Mouse (Mus musculus) c-Kit-positive CD71-negative TER-119-negative erythroid progenitor cells, embryonic 14.5 days (primary cell): ENCODE data around the gene Arhgef28.

ENCODE experiments used
- DNase-seq: peaks from one replicate; pipeline ENCODE4 v3.0.0-alpha.2; 2013; ENCODE audit warnings: low read depth

Gene Arhgef28

DNA sequence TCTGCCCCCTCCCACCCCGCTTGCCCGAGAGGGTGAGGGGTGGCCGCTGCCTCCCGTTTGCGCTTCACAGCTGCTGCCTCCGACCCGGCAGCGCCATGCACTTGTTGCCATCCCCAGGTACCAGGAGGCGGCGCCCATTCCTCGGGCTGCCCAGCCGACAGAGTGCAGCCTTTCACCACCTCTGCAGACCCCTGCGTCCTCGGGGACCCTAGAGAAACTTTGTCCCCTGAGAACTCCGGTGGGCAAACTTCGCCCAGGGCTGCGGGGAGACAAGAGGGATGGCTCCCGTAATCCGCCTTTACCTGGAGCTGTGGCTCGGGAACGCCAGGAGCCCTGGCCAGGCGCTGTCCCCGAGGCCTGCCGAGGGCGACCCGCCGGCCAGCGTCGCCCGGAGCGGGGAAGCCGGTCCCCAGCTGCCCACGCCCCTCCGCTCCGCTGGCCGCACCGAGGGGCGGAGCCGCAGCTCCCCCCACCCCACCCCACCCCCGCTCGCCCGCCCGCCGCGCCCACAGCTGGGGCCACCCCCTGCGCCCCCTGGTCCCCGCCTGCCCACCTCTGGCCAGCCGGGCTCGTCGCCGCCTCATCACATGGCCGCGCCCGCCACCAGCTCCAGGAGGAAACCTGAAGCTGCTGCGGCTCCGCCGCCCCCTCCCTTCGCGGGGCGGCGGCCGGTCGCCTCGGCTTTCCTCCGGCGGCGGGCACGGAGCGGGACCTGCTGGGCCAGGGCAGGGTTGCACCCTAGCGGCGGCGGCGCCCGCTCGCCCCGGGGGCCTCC is at the start of gene Arhgef28:
Gene Arhgef28 (minus strand): TSS at position 669 of the 775 bp plus-strand sequence.
- DNase-seq, result peak; percentile 34

DNA sequence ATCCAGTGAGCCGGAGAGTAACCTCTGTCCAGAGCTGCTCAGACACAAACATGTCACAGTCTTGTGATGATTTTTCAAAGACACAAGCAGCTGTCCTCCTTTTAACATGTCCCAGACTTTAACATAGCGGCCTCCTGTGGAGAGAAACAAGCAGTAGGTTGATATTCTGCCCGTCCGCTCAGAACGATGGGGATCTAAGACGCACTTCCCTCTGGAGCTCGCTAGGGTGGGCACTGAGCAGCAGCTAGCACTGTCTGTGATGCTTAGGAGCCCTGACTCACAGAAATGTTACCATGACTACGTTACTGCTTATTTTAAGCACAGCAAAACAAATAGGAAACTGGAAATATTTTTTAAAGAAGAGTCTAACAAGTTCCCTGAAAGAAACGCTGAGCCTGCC is 48.7 kb upstream of the Arhgef28 start:
- DNase-seq, result no peak

DNA sequence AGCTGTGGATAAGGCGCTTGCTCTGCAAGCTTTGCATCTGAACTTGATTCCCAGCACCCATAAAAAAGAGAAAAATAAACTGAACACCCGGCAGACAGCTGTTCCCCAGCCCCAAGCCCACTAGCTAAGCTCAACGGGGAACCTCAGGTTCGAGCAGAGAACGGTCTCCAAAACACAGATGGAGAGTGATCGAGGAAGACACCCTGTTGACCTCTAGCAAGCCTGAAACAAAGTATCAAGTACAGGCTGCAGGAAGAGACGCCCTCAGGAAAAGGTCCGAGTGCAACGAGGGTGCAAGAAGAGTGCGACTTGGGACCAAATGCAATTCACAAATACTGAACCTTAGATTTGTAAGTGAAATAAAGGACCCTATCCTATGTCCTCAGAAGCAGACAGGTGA is 43.4 kb upstream of the Arhgef28 start:
- DNase-seq, result no peak

DNA sequence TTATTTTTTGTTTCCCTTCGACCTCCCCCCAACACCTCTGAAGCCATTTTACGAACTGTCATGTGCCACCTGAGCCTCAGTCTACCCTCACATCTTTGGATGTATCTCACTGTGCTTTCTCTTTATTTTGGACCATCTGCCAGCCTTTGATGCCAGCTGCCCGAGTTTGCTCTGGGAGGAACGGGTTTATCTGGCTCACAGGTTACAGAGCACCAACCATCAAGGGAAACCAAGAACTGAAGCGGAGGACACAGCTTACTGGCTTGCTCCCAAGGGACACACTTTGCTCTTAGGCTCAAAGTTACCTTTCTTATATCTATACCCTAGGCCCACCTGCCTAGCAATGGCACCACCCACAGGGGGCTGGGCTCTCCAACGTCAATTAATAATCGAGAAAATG is 39.1 kb upstream of the Arhgef28 start:
- no peak for DNase-seq

DNA sequence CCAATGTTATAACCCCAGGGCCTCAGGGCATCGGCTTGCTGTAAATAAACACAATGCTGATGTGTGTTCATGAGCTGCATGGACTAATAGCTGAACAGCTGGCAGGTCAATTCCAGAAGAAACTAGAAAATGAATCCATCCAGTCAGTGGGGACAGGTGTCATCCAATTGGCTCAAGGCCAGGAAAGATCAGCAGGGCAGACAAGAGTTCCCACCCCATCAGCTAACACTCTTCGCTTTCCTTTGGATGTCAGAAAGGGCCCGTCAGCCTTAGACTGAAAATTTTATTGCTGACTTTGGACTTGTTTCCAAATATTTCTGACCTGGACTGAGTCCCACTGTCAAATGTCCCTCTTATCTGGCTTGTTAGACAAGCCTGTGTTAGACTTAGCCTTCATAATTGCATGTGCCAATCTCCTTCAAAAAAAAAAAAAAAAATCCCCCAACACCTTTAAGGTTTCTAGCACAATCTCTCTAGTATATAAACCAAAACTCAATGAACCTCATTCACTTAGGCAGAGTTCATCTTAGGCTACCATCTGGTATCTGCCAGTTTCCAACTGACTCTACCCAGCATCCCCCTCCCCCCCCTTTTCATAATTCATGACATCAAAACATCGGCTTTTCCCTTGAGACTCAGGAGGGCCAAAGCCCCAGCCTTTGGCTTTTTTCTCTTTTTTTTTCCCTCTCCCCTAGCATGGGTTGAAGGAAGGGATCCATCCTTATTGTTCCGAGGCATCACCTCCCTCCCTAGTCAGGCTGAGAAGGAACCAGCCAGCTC is 38.5 kb upstream of the Arhgef28 start:
- DNase-seq, result no peak

DNA sequence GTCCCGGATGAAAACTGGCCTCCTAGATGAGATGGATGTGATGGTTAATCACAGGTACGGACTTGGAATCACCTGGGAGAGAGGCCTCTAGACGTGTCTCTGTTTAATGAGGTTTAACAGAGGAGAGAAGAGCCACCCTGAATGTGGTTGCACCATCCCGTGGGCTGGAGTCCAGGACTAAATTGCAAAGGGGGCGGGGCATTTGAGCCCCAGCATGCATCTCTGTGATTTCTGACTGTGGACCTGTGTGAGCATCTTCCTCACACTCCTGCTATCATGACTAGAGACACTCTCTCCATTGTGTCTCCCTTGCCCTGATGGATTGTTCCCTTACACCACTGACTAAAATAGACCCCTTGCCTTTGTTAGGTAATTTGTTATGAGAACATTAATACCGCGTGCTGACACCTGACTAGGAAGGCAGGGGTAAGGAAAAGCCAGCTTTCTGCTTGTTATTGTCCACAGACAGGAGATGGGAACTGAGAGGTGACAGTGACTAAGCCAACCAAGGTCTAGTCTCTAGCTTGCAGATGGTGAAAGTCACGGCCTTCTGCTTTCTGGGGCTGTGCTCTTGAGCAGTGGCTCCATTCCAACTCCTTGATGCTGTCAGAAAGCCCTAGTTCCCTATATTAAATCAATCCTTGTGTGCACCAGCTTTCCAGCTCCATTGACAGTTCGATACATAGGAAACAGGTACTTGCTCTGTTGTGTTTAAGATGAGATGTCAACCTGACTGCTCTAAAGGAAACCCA is 35.5 kb upstream of the Arhgef28 start:
- DNase-seq, result no peak

DNA sequence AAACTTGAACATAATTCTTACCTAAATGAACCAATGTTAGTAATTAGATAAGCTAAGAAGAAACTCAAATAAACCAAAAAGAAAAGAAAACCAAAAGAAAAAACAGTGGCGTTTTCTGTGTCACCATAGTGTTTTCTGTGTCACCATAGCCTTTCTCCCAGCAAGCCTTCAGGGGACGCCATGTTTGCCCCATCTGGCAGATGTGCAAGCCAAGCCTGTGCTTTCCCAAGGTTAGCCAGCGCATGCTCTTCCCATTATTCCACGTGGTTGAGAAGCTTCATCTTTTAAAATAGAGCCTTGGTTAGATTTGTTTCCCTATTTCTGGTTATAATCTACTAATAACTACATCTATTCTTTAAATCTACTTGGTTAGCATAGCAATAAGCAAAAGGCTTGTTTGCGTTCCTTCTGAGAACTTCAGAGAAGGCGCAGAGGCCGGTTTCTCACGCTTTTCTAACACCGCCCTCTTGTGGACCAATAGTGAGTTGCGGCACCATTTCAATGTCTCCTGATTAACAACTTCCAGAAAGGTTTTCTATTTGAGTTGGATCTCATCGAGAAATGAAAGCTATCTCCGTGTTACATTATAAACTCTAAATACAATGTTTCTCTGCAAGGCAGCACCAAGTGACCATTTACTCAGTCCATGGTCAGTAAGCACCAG is 33.9 kb upstream of the Arhgef28 start:
- DNase-seq, result peak; percentile 79

DNA sequence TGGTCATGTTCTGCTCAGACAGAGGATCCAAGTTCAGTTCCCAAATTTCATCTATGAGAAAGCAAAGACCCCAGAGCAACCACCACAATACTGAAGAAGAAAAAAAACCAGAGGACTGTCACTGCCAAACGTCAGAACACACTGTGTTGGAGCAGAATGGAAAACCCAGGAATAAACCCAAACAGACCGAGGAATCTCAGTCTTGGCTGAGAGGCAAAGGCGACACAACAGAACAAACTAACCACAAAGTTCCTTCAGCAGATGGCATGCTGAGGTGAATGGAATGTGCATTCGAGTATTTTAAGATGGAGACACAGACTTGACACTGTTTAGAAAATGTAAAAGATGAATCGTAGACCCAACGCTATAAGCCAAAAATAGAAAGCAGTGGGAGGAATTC is 29.2 kb upstream of the Arhgef28 start:
- no peak for DNase-seq

DNA sequence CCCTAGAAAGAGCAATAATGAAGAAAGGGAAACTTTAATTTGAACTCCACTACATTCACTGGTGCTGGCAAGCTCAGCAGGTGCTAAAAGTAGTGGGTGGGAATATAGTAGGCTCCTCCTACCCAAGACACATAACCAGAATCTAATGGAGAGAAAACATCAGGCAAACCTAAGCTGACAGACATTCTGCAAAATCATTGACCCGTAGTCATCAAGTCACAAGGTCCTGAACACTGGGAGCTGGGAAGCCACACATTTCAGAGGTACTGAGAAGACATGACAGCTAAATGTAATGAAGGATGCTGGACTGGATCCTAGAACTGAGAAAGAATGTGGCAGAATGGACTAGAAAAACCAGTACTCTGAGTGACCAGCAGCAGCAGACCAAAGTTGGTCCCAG is 24.3 kb upstream of the Arhgef28 start:
- no peak for DNase-seq

DNA sequence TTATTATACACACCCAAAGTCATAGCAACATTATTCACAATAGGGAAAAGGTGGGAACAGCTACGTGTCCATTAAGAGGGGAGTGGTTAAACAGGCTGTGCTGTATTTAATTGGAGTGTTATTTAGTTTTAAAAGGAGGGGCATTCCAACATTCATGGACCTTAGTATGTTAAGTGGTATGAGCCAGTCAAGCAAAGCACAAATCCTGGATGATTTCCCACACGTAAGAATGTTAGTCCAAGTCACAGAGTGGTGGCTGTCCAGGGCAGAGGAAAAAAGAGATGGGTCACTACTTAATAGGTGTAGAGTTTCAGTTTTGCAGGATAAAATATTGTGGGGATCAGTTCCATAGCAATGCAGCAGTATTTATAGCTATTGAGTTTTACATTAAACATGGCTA is 20.0 kb upstream of the Arhgef28 start:
- no peak for DNase-seq

DNA sequence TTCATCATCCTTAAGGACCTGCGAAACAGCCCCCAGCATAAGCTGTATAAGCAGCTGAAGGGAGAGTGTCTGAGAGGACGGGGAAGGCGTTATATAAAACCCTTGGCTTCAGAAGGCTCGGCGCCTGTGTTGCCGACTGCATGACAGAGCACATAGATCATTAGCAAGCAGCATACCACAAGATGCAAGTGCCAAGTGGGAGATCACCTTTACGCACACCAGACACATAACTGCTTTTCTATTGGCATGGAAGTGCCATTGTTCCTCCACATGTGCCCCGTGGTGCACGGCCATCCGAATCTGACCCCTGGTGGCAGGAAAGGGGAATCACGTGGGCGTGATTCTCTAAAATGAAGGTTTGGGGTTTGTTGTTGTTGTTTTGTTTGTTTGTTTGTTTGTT is 16.6 kb upstream of the Arhgef28 start:
- no peak for DNase-seq

DNA sequence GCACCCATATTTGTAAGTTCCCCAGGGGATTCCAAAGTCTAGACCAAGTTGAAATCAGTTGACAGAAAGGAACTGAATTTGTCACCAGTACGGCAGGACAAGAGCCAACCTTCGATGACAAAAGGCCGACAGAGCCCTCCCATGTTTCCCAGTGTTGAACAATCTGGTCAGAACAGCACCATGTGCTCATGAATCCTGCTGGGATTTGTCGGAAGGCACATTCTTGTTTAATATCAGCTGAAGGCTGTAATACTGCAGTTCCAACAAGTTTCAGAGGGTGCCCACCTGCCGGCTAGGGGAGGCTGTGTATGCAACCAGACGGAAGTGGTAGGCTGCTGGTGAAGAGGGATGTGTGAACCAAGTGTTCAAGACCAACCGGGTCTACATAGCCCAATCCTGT is 3.9 kb upstream of the Arhgef28 start:
- no peak for DNase-seq

DNA sequence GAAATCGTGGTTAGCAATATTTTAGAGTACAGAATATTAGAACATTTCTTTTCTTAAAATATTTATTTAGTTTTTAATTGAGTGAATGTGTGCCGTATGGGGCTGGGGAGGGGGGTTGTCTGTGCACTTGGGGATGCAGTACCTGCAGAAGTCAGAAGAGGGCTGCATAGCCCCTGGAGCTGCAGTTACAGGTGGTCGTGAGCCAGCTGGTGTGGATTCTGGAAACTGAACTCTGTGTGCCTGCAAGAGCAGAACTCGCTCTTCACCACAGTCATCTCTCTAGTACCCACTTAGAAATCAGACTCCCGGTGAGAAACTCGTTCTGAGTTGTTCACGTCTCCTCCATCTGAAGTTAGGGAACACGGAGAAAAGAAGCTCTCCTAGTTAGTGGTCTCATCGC is 2.6 kb upstream of the Arhgef28 start:
- DNase-seq, result no peak

DNA sequence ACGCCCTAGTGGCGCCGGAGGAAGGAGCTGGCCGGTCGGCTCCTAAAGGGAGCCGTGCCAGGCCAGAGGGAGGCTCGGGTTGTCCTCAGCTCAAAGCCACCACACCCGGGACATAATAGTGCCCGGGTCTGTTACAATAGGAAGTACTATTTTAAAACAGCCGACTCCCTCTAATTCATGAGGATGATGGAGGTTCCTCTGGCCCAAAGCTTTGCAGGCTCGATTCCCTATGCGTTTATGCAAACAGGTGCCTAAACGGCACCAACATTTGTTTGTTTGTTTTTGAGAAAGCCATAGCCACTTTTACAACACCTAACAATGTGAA is 269 bp upstream of the Arhgef28 start:
- DNase-seq, result no peak

DNA sequence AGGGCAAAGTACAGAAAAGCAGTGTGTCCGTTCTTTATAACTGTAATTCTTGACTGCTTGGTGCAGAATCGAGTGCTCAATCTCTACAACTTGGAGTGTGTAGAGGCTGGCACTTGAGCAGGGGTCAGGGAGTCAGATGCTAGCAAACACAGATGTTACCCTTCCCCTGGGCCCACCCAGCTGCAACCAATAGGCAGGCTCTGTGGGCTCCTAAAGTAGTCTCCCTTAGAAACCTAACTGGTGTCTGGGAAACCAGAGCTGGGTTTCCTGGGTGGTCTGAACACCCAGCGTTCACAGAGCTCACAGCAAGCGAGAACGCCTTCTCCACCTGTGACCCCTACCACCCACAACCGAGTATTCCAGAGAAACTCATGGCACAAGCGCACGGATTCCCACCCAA is 1.1 kb downstream of the Arhgef28 start:
- DNase-seq, result no peak

DNA sequence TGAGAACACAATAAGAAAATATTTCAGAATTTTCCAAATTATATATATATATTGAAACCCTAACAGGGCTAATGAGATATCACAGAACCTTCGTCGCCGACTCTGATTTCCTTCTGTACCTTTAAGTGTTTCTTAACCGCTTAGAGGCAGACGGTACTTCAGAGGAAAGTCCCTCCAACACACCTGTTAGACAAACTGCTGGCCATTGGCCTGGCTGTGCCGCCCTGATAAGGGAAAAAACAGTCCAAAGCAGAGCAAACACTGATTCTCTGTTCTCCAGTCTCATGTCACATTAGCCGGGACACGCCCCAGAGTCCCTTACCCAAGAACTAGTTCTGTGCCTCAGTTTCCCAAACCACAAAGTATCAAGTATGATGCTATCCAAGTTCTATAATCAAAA is 1.9 kb downstream of the Arhgef28 start:
- DNase-seq, result no peak

DNA sequence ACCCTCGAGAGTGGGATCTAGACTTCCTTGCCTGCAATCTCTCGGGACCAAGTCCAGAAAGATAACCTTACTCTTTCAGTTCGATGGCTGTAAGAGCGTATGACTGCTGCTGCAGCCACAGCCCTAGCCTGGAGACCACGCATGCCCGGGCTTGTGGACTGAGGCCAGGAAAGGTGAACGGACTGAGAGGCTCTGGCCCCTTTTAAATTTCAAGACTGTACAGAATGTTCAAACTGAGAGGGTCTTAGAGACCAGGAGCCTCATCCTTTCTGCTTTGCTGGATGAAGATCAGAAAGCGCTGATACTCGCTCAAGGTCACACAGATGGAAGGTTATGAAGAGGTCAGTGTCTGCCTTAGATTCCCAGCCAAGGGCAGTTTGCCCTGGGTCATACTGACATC is 4.8 kb downstream of the Arhgef28 start:
- DNase-seq, result no peak

DNA sequence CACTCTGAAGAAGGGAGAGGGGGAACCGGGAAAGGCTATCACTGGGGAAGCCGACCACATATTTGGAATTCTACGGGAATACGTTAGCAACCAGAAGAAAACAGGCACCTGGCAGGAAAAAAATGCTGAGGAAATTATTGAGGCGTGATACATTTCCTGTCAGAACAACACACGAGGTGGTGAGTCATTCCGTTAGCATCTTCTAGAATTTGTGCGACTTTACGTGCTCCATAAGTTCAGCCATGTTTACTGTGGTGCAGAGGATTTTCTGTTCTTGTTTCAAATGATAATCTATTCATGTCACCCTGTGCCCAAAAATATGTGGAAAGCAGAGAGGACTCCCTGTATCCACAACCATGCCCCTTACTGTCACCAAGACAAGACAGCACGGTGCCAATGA is 13.6 kb downstream of the Arhgef28 start:
- no peak for DNase-seq

DNA sequence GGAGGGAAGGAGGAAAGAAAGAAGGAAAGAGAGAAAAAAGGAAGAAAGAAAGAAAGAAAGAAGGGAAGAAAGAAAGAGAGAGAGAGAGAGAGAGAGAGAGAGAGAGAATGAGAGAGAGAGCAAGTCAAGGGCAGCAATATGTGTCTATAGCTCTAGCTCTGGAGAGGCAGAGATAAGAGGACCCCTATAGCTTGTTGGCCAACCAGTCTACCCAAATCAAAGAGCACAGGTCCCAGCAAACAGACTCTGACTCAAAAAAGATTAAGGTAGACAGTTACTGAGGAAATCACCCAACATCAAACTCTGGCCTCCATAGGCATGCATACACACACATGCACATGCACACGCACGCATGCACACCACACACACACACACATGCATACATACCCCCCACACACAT is 17.7 kb downstream of the Arhgef28 start:
- no peak for DNase-seq

DNA sequence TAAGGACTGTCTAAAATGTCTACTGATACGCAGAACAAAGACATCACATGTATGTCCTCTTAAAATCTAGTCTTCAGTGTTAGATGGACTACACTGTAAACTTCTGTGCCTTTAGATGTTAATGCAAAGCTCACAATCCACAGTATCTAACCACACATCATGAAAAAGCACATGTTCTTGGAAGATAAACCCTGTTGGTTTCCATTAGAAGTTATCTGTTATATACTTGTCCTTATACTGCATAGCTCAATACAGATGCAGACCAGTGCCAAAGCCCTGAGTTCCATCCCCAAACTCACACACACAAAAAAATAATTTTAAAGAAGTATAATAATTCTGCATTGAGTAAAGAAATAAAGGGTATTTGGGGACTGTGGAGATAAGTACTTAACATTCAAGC is 18.3 kb downstream of the Arhgef28 start:
- no peak for DNase-seq

DNA sequence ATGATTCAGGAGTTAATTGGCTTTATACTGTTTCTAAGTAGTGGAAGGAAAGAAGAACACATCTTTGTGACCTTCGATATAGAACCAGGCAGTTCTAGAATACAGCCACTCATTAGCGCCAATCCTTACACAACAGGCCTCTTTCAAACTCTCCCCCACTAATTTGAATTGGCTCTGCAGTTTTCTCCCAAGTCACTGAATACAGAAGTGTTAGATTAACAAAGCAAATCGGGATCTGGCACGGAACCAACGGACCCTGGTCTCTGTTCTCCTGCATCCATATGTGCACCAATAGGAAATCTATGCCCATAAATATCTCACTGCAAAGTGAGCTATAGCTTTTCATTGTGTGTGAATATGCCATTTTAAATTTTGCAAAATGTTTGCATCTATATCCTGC is 20.1 kb downstream of the Arhgef28 start:
- no peak for DNase-seq

DNA sequence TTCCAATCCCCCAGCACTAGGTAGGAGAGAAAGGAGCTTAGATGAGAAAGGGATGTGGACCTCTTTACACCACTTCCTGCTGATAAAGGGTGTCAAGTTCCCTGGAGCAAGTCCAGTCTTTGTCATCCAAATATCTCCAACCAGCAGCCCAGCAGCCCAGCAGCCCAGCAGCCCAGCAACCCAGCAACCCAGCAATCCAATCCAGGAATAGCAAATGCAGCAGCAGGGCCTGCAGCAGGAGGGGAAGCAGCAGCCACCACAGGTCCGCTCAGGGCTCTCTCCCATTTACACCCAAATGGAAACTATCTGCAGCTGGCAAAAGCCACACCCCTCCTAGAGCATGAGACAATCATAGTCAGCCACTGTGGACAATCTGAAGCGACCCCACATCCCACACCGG is 21.6 kb downstream of the Arhgef28 start:
- no peak for DNase-seq
